Mouse (Mus musculus) induced T-regulatory cell, adult 2 months (primary cell): ENCODE measurements at regions not wholly inside any gene's neighbourhood (a gene's known extent, or its start where the extent isn't known, plus 50 kb on each side); places are given as distances from the start of the nearest gene placed in this dataset.

Experiments used
- DNase-seq: peaks from one replicate; pipeline ENCODE4 v3.0.0-alpha.2; 2012; ENCODE audit warnings: low read depth

GRCm38 (mm10) chr14:25126544-25126943, 332.4 kb upstream of the Zmiz1 start:
- DNase-seq, result no peak

- no peak for DNase-seq
These were observed 331.3 kb upstream of the Zmiz1 start for GRCm38 (mm10) chr14:25127544-25128159.

DNA sequence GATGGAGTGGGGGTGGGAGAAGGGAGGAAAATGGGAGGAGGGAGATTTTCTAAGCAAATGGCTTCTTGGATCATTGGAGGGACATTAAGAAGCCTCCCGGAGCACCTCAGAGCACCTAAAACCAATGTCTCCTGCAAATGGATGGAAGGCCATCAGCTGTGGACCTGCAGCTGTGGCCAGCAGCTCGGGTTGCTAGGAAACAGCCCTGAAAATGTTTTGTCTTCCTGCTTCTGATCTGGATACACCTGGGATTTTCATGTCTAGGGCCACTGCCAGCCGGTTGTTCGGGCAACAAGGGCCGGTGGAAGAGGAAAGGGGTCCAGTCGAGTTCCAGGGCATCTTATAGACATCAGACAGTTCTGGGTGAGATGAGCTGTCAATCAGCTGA, 330.8 kb upstream of the Zmiz1 start:
- DNase-seq, result no peak

DNA sequence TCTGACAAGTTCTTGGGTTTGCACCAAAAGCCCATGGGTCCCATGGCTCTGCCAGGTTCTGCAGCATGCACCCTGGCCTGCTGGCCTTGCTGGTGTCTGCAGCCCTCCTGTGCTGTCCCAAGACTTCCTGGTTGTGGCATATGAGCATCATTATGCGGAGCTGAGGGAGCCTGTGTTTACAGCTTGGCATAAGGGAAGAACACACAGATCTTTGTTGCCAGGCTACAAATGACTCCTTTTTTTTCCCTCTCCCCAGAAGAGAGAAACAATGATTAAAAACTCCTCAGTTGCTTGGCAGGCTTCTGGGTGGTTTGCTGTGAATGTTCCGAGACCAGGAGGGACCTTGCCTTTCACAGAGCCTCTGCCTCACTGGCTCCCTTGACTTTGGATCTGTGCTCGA, 323.6 kb upstream of the Zmiz1 start:
- DNase-seq, result no peak

- DNase-seq, result no peak
These were observed 321.7 kb upstream of the Zmiz1 start for GRCm38 (mm10) chr14:25137312-25137711.

- DNase-seq, result no peak
These were observed 320.5 kb upstream of the Zmiz1 start for GRCm38 (mm10) chr14:25138485-25138884.

DNA sequence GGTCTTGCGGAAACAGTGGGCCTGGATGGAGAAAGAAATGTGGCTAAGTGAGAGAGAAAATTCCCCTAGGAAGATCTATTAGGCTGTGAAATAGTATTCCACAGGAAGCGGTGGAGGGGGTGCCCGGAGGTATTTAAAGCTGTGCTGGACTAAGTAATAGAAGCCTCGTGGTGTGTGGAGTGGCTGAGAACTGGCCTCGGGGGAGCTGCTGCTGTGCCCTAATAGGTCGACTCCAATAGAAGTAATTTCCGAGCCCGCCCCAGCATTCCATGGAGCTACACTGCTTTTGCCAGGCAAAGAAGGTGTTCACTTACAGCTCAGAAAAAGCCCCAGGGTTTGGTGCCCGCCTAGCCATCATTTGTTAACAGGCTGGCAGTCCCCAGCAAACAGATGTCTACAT, 317.1 kb upstream of the Zmiz1 start:
- no peak for DNase-seq

DNA sequence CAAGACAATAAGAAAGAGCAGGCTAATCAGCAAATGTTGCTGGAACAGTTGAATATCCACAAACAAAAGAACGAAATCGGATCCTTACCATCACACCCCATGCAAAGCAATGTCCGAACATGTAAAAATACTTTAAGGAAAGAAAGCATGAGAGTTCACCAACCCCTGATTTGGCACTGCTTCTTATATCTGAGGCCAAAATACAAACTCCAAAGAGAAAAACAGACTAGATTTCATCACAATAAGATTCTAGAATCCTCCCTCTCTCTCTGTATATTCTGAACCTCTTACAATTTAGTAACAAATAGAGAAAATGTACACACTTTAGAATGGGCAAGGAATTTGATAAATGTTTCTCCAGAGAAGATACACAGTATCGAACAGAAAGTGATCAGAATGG, 315.9 kb upstream of the Zmiz1 start:
- no peak for DNase-seq

DNA sequence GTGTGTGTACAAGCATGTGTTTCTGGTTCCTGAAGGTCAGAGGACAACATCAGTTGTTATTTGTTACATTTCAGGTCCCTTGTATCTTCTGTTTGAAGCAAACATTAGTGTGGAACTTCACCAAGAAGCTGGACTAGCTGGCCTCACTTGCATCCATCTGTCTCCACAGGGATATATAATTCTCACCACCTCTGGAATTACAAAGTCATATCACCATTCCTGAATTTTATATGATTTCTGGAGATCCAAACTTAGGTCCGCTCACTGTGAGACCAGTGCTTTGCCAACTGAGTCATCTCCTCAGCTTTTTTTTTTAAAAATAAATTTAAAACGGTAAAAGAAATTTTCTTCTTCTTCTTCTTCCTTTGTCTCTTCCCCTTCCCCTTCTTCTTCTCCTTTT, 311.3 kb upstream of the Zmiz1 start:
- no peak for DNase-seq

GRCm38 (mm10) chr14:25150968-25151367, 308.0 kb upstream of the Zmiz1 start:
- no peak for DNase-seq

GRCm38 (mm10) chr14:25151485-25151884, 307.5 kb upstream of the Zmiz1 start:
- DNase-seq, result no peak

GRCm38 (mm10) chr14:25153573-25153972, 305.4 kb upstream of the Zmiz1 start:
- DNase-seq, result no peak

DNA sequence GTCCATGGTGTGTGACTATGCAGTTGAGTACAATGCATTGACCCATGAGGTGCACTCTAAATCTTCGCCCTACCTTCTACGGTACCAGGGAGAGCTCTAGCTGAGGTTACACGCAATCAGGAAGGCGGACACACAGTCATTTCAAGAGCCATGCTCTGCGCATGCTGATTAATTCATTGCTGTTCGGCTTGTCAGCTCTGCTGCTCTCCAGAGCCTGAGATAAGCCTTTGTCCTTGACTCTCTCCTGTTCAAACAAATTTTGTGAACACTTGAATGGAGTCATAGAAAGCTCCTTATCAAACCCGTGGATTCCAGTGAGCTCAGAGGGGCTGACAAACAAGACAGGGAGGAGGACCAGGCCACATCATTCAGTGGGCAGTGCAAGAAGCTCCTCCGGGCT, 304.8 kb upstream of the Zmiz1 start:
- DNase-seq, result peak; percentile 6

- no peak for DNase-seq
These were observed 303.8 kb upstream of the Zmiz1 start for GRCm38 (mm10) chr14:25155008-25155783.

- DNase-seq, result no peak
These were observed 302.8 kb upstream of the Zmiz1 start for GRCm38 (mm10) chr14:25156171-25156570.

- DNase-seq, result peak; percentile 32
These were observed 297.2 kb upstream of the Zmiz1 start for GRCm38 (mm10) chr14:25161684-25162321.

GRCm38 (mm10) chr14:25166217-25166616, 292.8 kb upstream of the Zmiz1 start:
- DNase-seq, result no peak

- DNase-seq, result no peak
These were observed 291.4 kb upstream of the Zmiz1 start for GRCm38 (mm10) chr14:25167604-25168003.

DNA sequence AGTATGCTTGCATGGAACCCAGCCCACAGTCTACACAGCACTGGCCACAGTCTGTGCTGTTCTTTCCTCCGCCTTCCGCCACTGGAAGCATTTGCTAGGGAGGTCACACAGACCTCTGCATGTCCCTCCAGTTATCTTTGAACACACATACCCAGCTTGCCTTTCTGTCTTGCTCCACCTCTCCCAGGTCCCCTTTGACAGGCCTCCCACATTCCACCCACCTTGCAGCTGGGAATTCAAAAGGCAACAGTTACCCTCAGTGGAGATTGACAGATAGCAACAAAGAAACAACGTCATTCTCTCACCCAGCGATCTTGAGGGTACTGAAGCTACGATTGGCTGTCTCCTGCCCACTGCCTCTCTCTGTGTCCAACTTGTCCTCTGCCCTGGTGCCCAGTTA, 290.7 kb upstream of the Zmiz1 start:
- no peak for DNase-seq

GRCm38 (mm10) chr14:25173281-25173680, 285.7 kb upstream of the Zmiz1 start:
- DNase-seq, result no peak

GRCm38 (mm10) chr14:25173873-25174272, 285.1 kb upstream of the Zmiz1 start:
- no peak for DNase-seq

- DNase-seq, result no peak
These were observed 284.6 kb upstream of the Zmiz1 start for GRCm38 (mm10) chr14:25174402-25174801.

- no peak for DNase-seq
These were observed 282.8 kb upstream of the Zmiz1 start for GRCm38 (mm10) chr14:25176206-25176605.
